Mouse (Mus musculus): ENCODE measurements around the gene Ccdc84. TPM values are rescaled to one million over a fixed set of nuclear protein-coding genes. Genes with fewer than 3 reads are reported as not detected.
"Not testable (repeated sequence)": the region's sequence is repeated elsewhere in the genome, so short reads cannot be mapped to it uniquely, and the experiment has no call there.

Gene Ccdc84
- total RNA-seq, 2 experiments from 2014 or later: 22.4 to 26.1 TPM

- no peak for DNase-seq (ENCODE audit: low spot score in 2 of 2)
Measured at GRCm38 (mm10) chr9:44373386-44373785, 45.0 kb downstream of the Ccdc84 start.

- peak in 1 of 2 experiments; percentile 41 for DNase-seq (ENCODE audit: low spot score in 2 of 2)
Measured at GRCm38 (mm10) chr9:44364480-44364879, 53.9 kb downstream of the Ccdc84 start.

GRCm38 (mm10) chr9:44361931-44362330 lies 56.4 kb downstream of the Ccdc84 start:
- not testable (repeated sequence) for DNase-seq (ENCODE audit: low spot score in 2 of 2)

DNA sequence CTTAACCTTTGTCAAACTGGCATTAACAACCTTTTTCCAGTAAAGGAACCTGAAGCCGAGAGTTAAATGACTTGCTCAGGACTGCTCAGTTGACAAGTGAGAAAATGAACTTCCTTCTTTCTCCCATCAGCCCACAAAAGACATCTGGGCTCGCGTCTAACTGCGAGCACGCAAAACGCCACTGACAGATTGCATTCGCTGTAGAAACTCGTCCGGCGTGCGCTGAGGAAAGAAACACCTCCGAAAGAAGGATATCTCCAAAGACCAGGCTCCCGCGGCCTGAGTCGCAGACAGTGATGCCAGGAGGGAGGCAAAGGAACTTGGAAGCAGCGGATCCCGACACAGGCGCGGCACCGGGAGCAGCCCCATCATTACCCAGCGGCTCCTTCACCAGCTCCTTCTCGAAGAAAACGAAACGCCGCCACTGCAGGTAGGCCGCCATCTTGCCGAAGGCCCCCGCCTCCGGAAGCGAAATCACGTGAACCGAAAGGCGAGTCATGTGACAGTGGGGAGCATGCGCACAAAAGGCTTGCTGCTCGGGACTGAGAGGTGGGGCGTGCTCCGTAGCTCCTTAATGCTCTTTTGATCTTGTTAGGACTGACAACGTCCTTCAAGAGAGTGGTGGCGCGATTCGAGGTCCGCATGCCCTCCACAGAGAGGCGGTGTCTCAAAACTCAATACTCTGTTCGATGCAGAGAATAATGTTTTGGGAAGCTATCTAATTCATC lies 57.0 kb downstream of the Ccdc84 start, which contains the start of gene Vps11:
Vps11 (minus strand) TSS at position 481 of the 728 bp plus-strand sequence.
- DNase-seq (ENCODE audit: low spot score in 2 of 2): peak; percentile 92 to 94

Small RNA genes within 50 kb of the gene (microRNA-seq; reads per million reads assigned to microRNA genes)
- 1.4 to 1.8 reads per million in 2 experiments for gene Mir7085 (ENCODE audit: borderline number of aligned reads in 2 of 2)

Other genes starting within 250 kb of the Ccdc84 start
- 10 to 100 TPM; 27.9 to 37.1 TPM for gene Cbl, start 184.5 kb downstream of the Ccdc84 start, total RNA-seq (2021)
- 1 to 10 TPM; 2.8 to 5.3 TPM for gene Ccdc153, start 177.9 kb downstream of the Ccdc84 start, total RNA-seq (2021)
- not detected for gene Pdzd3, start 167.1 kb downstream of the Ccdc84 start, total RNA-seq (2021)
- gene Nlrx1, start 150.0 kb downstream of the Ccdc84 start, total RNA-seq (2021): 10 to 100 TPM; 14.0 to 17.1 TPM
- gene Abcg4, start 130.0 kb downstream of the Ccdc84 start, total RNA-seq (2021): 10 to 100 TPM; 16.1 to 30.7 TPM
- gene Hinfp, start 112.9 kb downstream of the Ccdc84 start, total RNA-seq (2021): 10 to 100 TPM; 18.3 to 22.6 TPM
- gene C2cd2l, start 98.3 kb downstream of the Ccdc84 start, total RNA-seq (2021): 10 to 100 TPM; 35.2 to 41.7 TPM
- gene Dpagt1, start 92.5 kb downstream of the Ccdc84 start, total RNA-seq (2021): 10 to 100 TPM; 21.7 to 30.9 TPM
- gene H2afx, start 83.9 kb downstream of the Ccdc84 start, total RNA-seq (2021): 10 to 100 TPM; 26.8 to 34.4 TPM
- 10 to 100 TPM; 52.3 to 87.5 TPM for gene Hmbs, start 74.3 kb downstream of the Ccdc84 start, total RNA-seq (2021)
- gene Vps11, start 56.9 kb downstream of the Ccdc84 start, total RNA-seq (2021): 10 to 100 TPM; 52.5 to 70.4 TPM
- gene Hyou1, start 39.1 kb downstream of the Ccdc84 start, total RNA-seq (2021): 100 to 1,000 TPM; 182 to 214 TPM
- gene Slc37a4, start 21.7 kb downstream of the Ccdc84 start, total RNA-seq (2021): 10 to 100 TPM; 15.2 to 16.1 TPM
- gene Rps25, start 11.4 kb downstream of the Ccdc84 start, total RNA-seq (2021): 1,000 to 10,000 TPM; 1,079 to 1,172 TPM
- 100 to 1,000 TPM in 1 of 2 experiments, 10 to 100 TPM in 1; 90.8 to 109 TPM for gene Trappc4, start 11.0 kb downstream of the Ccdc84 start, total RNA-seq (2021)
- not detected for gene Foxr1, start 22.6 kb upstream of the Ccdc84 start, total RNA-seq (2021)
- gene Upk2, start 36.4 kb upstream of the Ccdc84 start, total RNA-seq (2021): not detected
- gene Bcl9l, start 64.3 kb upstream of the Ccdc84 start, total RNA-seq (2021): 10 to 100 TPM; 41.3 to 46.6 TPM
- under 1 TPM; 0.16 to 0.40 TPM for gene Cxcr5, start 143.3 kb upstream of the Ccdc84 start, total RNA-seq (2021)
- gene Ddx6, start 186.3 kb upstream of the Ccdc84 start, total RNA-seq (2021): 100 to 1,000 TPM; 113 to 140 TPM

All from adrenal gland, adult 18-20 months (tissue).